In the genomic region with DNA sequence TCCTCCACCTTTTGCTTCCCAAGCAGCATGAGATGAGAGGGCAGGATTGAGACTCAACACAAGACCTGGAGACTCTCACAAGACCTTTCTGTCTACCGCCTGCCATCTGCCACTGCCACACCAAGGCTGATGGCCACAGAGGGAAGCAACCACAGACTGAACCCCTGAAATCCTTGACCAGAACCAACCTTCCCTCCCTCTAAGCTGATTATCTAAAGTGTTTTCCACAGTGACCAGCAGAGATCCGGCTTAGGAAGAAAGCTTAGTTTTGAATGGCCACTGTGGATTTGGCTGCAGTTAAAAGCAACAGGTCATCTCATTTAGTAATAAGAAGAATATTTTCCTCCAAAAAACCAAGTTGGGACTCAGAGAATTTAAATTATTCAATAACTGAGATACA, we compare ENCODE assay signal across 14 mouse cellular contexts.
"Had no signal": no experiment of that assay in that cellular context is flagged by ENCODE, and none has a peak within 500 bp of the region (broad histone marks: within the 10 kb centered on the region; RNA-seq: fewer than 3 reads in every experiment).

No protein-coding gene starts in this region.

- H3K27me3 ChIP-seq: kidney, embryonic 15.5 days; liver, embryonic 15.5 days; midbrain, embryonic 15.5 days had no signal

- ATAC-seq: intestine, embryonic 16.5 days; lung, postnatal 0 days; midbrain, embryonic 15.5 days had no signal

- H3K9ac ChIP-seq: kidney, embryonic 15.5 days; liver, embryonic 15.5 days; midbrain, embryonic 15.5 days had no signal

- H3K36me3 ChIP-seq: kidney, embryonic 15.5 days; limb, embryonic 10.5 days; liver, embryonic 15.5 days; midbrain, embryonic 15.5 days had no signal

- H3K27ac ChIP-seq: kidney, embryonic 15.5 days; limb, embryonic 10.5 days; liver, embryonic 15.5 days; midbrain, embryonic 15.5 days had no signal

- DNase-seq: kidney, adult 2 months; kidney, postnatal 14 days; lung, adult 2 months; lung, postnatal 36 days; right cerebral cortex, postnatal 14 days; thymus, postnatal 36 days had no signal

- H3K4me3 ChIP-seq: kidney, embryonic 15.5 days; limb, embryonic 10.5 days; liver, embryonic 15.5 days; midbrain, embryonic 15.5 days had no signal

- H3K9me3 ChIP-seq: kidney, embryonic 15.5 days; limb, embryonic 10.5 days; liver, embryonic 15.5 days; midbrain, embryonic 15.5 days had no signal

- H3K4me2 ChIP-seq: kidney, embryonic 15.5 days; liver, embryonic 11.5 days; liver, embryonic 15.5 days; midbrain, embryonic 11.5 days; midbrain, embryonic 15.5 days had no signal
